Mouse (Mus musculus): Measurements from ENCODE around the gene Tnfaip8l1.

Gene Tnfaip8l1

GRCm38 (mm10) chr17:56162231-56162774 is at the start of gene Tnfaip8l1:
TSS of gene Tnfaip8l1 (plus strand) at chr17:56162477.
- DNase-seq (ENCODE audit: low read depth), result peak; percentile 77

- no peak for DNase-seq (ENCODE audit: low read depth)
Measured at GRCm38 (mm10) chr17:56112743-56113142, 49.5 kb upstream of the Tnfaip8l1 start.

- DNase-seq (ENCODE audit: low read depth), result no peak
Measured at GRCm38 (mm10) chr17:56116193-56116592, 46.1 kb upstream of the Tnfaip8l1 start.

GRCm38 (mm10) chr17:56117251-56117710 is 45.0 kb upstream of the Tnfaip8l1 start, which contains the start of gene Plin5:
TSS of gene Plin5 (minus strand) at chr17:56117596.
- DNase-seq (ENCODE audit: low read depth), result no peak

- no peak for DNase-seq (ENCODE audit: low read depth)
Measured at GRCm38 (mm10) chr17:56119431-56119830, 42.8 kb upstream of the Tnfaip8l1 start.

- DNase-seq (ENCODE audit: low read depth), result no peak
Measured at GRCm38 (mm10) chr17:56119981-56120880, 42.0 kb upstream of the Tnfaip8l1 start.

- DNase-seq (ENCODE audit: low read depth), result no peak
Measured at GRCm38 (mm10) chr17:56121826-56122225, 40.5 kb upstream of the Tnfaip8l1 start, which contains the start of gene Lrg1. TSS of gene Lrg1 (minus strand) at chr17:56122001.

DNA sequence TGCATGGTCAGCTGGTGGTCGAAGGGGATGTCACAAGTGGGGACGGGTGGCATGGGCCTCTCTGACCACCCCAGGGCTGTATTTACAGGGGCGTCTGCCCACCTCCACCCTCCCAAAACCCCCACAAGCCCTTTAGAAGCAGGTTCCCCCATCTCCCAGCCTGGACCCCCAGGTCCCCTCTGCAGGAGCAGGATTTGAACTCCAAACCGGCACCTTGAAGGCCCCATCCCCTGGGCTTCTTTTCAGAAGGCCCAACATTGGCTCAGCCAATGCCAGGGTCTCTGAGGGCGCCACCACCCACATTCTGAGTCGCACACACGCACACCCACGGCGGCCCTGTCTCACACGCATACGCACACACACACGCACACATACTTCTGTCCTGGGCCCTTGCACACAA is 39.1 kb upstream of the Tnfaip8l1 start:
- no peak for DNase-seq (ENCODE audit: low read depth)

DNA sequence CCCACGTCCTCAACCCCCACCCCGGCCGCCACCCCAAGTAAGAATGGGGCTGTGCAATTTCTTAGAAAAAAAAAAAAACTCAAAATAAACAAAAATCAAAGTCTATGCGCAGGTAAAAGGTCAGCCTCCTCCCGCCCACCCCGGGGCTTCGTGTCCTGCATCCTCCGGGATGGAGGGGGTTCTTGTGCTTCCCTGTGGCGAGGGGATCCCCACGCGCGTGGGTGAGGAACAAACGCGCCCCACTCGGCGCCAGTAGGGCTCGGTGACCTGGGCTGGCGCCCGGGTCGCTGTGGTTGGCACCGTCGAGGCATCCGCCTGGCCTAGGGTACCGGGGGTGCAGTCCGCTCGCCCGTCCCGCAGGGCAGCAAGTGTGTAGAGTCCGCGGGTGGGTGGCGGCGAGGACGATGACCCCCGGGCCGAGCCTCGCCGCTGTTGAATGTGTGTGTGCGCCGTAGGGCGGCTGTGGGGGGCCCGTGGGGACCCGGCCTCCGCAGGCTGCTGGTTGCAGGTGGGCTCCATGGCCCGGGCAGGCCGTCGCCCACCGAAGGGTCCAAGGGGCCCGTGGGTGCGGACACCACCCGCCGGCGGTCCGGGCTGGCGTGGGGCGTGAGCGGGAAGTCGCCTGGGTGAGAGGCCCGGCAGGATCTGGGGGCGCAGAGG is 38.5 kb upstream of the Tnfaip8l1 start:
- DNase-seq (ENCODE audit: low read depth), result no peak

DNA sequence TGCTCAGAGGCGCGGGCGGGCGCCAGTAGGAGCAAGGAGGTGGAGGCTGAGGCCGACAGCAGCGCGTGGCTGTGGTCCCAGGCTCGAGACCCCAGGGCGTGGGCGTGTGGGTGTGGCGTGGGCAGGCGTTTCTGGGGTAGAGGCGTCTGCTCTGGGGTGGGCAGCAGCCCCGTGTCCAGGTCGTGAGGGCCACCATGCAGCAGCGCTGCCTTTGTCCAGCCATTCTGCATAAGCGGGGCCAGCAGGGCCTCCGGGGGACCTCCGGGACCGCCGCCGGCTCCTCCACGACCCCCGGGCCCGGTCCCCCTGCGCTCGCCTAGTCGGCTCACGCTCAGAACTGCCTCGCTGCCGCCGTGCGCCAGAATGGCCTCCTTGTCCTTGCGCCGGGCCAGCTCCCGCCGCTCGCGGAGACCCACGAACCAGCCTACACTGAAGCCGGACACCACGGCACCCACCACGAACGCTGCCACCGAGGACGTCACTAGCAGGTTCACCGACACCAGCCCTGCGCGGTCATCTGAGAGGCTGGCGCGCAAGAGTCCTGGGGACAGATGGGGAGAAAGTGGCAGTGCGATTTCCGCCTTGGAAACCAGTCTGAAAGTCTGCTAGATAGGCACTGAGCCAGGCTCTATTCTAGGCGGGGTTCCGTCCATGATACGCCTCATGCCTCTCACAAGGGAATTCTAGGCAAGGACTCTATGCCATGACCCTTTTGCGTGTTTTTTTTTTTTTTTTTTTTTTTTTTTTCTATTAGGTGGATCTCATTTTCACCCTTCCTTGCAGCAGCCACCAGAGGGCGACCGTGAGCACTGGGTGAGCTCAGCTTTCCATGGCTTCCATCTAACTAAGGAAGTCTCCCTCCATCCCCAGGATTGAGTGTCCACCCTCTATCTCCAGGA is 37.7 kb upstream of the Tnfaip8l1 start:
- no peak for DNase-seq (ENCODE audit: low read depth)

DNA sequence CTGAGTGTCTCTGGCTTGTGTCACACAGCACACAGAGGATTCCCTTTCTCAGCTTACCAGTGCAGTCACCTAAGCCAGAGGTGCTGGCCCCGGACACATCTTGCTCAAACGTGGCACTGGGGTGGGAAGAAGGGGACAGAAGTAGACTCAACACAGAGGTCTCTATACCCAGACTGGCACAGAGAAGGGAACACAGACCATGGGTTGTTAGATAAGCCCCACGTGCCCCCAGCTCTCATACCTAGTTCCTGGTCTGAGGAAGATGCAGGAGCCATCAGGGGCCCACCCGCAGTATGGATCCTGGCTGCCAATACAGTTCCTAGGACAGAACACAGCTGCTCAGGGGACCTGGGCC is 37.0 kb upstream of the Tnfaip8l1 start:
- no peak for DNase-seq (ENCODE audit: low read depth)

DNA sequence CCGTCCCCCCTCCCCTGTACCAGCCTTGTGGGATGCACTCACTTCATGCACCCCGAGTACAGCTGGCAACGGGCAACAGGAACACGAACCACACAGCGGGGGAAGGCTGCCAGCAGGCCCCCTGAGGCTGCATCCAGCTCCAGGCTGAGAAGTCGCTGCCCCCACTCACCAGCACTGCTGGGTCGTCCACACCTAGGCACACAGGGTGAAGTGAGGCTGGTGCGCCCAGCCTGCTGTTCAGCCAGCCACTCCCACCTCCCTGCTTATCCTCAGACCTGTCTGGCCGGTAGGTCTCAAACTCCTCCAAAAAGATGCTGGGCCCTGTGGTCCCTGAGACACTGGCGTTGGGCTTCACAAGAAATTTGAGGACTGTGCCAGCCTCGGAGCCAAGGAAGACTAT is 36.1 kb upstream of the Tnfaip8l1 start:
- no peak for DNase-seq (ENCODE audit: low read depth)

DNA sequence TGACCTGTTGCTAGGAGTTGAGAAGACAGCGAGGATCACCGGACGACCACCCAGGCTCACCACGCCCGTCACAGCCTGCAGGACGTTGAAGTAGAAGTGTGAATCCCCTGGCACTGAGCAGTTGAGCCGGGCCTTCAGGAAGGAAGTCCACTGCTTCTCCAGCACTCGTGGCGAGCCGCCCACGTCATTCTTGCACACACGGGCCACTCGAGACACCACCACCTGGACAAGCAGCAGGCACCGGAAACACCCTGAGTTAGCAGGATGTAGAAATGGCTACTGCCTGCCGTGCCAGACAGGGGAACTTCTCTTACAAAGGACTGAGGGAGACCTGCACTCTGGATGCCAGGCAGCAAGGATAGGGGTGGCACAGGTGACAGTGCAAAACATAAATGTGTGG is 34.0 kb upstream of the Tnfaip8l1 start:
- no peak for DNase-seq (ENCODE audit: low read depth)

GRCm38 (mm10) chr17:56131136-56131535 is 31.1 kb upstream of the Tnfaip8l1 start:
- no peak for DNase-seq (ENCODE audit: low read depth)

GRCm38 (mm10) chr17:56131814-56132213 is 30.5 kb upstream of the Tnfaip8l1 start:
- no peak for DNase-seq (ENCODE audit: low read depth)

DNA sequence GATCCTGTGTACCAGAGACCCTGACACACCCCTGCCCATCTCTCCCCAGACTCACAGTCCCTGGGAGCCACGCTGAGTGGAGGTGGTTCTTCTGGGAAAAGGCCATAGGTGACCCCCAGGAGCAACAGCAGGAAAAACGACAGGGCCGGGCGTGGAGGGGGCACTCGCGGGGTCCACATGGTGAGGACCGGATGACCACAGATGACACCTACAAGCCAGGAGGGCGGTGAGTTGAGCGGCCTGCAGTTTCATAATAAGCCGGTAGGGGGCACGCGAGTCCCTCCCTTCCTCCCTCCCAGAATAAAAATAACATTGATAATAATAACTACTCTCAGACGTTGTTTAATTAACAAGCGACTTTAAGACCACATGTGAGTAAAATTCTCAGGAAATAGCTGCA is 29.6 kb upstream of the Tnfaip8l1 start:
- DNase-seq (ENCODE audit: low read depth), result no peak

DNA sequence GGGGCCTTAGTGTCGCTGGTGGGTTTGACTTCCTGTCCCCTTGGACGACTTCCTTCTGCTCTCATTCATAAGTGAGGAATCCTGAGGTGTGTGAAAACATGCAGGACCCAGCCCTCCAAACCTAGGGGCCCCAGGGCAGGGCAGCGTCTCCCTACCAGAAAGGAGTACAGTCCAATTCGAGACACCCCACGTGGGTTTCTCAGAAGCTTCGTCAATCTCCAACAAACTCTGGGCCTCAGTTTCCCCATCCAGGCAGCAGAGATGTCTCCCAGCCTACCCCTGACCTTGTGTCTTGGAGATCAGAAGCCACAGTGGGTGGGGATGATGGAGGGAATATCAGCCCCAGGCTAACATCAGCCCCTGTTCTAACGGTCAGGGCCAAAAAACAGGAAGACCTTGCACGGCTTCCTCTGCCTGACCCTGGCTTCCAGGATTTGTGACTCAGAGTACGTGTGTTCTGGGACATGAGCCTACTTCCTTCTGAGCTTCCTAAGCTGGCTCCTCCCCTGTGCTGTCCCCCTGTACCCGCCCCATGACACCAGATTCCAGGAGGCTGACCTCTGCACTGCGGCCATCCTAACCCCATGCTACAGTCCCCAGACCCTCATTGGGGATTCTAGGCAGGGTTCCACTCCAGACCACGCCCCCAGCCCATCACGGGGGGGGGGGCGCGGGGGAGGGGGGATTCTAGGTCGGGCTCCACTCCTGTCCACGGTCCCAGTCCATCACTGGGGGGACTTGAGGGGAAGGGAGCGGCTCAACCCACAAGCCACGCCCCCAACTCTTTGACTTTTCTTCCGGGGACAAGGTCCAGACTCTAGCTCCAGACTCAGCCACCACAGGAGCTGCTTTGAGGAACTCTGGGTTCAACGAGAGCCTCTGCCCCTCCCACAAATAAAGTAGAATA is 28.6 kb upstream of the Tnfaip8l1 start:
- no peak for DNase-seq (ENCODE audit: low read depth)

DNA sequence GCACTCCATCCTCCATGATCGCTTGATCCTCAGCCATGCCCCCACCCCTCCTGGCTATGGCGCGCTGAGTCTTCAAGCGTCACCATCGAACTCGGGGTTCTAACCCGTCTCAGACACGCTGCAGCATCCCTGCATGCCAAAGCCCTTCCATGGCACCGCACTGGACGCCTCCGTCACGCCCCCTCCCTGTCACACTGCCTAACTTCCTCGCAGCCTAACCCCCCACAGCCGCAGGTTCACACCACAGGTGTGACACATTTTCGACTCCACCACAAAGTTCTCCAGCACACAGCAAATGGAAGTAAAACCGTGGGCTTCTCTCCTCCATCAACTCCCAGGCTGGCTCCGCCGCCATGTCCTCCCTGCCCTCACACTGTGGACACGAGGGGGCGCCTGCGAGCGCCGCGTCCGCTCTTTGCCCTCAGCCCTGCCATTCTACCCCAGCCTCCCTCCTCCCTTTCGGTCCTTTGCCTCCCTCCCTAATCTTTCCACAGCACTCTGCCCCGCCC is 27.8 kb upstream of the Tnfaip8l1 start:
- no peak for DNase-seq (ENCODE audit: low read depth)

DNA sequence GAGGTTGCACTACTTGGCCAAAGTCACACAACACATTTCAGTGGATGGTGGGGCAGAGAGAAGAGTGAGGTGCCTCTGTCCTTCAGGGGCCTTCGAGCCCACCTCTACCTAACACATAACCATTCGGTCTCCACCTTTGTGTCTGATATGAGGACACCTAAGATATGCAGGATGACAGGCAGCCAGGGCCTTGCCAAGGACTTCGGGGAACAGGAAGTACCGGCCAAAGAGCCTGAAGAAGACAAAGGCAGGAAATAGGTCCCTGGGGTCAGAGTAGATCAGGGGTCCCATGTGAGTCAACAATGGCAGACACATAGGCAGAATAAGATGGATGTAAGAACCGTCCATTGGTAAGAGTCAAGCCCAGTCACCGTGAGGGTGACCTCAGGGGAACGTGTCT is 25.7 kb upstream of the Tnfaip8l1 start:
- no peak for DNase-seq (ENCODE audit: low read depth)

DNA sequence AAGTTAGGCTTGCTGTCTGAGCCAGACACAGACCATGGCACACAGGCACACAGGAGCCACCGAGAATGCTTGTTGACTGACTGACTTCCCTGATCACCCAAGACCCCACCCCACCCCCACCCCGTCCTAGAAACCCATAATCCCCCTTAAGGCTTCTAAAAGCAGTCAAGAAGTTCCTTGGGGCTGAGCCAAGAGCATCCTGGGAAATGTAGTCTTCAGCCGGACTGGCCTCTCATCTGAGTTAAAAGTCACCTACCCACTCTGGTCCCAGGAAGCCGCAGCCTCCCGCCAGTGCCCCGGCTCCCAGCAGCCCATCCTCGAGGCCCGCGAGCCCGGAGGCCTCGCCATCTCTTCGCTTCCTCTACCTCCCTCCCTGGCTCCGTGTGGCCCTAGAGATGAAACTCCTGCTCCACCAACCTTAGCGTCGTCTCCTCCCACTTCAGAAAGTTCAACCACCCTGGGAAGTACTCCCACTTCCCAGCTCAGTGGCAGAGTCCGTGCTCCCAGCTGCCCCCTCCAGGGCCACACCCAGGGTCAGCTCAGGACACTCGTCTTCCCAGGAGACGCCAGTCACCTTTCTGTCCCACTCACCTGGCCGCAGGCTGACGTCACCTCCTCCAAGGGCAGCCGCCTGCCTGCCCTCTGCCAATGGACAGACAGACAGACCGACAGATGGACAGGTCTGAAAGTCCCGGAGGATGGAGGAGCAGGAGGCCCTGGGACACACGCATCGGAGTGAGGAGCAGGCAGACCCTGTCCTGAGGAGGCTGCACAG is 24.3 kb upstream of the Tnfaip8l1 start:
- DNase-seq (ENCODE audit: low read depth), result no peak
